Mouse (Mus musculus): ENCODE measurements around the gene Tcl1.

DNA sequence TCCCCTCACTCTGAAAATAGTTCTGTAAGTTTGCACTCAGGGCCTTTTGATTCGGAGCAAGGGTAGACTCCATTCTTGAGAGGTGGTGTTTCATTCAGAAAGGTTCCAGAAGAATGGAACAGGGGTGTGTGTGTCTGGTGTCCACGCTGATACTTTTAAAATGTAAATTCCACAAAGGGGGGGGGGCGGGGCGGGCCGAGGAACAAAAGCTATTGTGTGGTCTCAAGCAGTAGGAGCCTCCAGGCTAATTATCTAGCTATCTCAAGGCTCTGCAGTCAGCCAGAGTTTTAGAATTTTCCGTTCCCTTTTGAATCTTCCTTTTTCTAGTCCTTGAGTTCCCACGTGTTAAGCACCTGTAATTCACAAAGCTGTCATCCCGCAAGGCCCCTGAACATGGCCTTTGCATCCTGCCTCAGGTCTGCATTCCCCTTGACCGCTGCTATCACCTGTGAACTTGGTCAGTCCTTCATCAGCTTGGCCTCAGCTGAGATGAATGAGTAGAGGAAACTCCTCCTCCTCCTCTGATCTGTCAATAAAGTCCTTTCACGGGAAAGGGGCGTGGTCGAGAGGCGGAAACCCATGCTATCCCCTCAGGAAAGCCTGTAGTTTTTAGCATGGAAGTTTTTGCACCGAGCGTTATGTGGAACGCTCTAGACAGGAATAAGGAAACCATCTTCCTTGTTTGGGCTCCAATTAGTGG, 2.2 kb upstream of the Tcl1 start:
- TF ChIP-seq POLR2A (IDR thresholded peaks at IDR 0.05; ENCODE audit: control insufficient read depth, low read depth, low read length) (no peak), CTCF (IDR thresholded peaks at IDR 0.05; ENCODE audit: control insufficient read depth, insufficient read depth, insufficient replicate concordance, low read depth, low read length) (no peak)

All from testis, adult 2 months (tissue).